Mouse (Mus musculus): ENCODE results near the gene Tanc1.

DNA sequence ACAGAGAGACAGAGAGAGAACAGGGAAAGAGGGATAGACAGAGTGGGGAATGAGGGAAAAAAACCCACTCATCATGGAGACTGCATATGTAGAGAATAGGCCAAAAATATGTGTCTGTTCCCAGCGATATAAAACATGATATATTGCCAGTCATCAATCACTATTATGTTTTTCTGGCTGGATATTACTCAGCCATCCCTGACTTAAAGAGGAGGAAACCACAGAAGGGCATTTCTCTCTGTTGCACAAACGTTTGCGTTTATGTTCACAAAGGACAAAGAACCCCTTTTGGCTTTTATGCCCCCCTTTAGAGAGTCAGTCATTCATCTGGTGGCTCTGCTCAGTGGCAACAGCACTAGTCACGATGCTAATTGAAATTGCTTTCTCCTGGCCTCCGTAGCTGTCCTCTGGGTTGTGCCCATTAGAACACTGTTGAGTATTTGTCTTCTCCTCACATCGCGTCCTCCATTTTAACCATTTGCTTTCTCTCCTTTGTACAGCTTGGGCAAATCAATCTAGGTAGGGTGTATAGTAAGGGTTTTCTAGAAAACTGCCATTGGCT is 18.4 kb upstream of the Tanc1 start:
- no peak for TF ChIP-seq CTCF (conservative IDR thresholded peaks at IDR 0.05; ENCODE audit: low read length)
- TF ChIP-seq POU5F1 (IDR thresholded peaks at IDR 0.05; ENCODE audit: borderline replicate concordance, low read length), result no peak

Data from E14TG2a.4 (cell line).